Mouse (Mus musculus) cerebellum, postnatal 36 days (tissue): Measurements from ENCODE around the gene Adgrf4.
A peak's percentile ranks its signal among the peaks of the same experiment; 100 is the strongest.

Experiments
- DNase-seq, 2 experiments: peaks; one replicate each; pipeline ENCODE4 v3.0.0; 2021 to 2022; ENCODE audit warnings: mixed read lengths in 2 of 2

The Adgrf4 gene

GRCm38 (mm10) chr17:42692136-42692535, at the start of gene Adgrf4:
TSS of gene Adgrf4 (minus strand) at chr17:42692284.
- DNase-seq = no peak

DNA sequence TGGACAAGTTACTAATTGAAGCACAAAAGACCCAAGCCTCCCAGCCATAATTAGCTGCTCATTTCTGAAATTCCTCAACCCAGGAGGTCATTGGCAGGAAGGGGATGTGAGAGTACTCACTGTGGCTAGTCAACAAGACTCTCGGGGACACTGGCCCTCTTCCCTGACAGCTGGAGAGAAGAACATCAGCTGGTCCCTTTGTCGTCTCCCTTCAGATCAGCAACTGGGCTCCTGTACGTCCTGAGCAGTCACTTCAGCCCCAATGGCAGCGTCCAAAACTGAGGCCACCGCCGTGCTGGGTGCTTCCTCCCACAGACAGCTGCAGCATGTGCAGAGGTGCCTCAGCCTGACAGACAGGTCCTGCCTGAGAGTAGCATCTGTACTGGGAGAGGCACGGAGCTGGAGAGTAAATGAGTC, 49.7 kb upstream of the Adgrf4 start, which contains the start of gene Adgrf2:
TSS of gene Adgrf2 (minus strand) at position 379 of the 417 bp plus-strand sequence.
- DNase-seq = no peak

- DNase-seq = no peak
Measured at GRCm38 (mm10) chr17:42738794-42739193, 46.7 kb upstream of the Adgrf4 start.

DNA sequence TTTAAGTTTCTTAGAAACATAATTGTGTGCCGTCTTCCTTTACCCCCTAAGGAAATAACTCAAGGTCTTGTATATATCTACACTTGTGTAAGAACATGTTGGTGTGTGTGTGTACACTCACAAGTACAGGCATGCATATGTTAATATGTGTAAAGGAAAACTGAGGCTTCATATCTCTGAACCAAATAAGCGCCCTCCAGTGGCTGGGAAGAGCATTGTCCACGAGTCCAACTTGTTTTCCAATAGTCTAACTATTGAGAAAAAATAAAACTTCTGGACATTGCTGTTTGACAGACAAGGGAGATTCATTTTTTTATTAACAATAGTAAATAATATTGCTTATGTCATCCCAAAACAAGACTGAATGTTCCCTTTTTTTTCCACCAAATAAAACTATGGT, 25.1 kb upstream of the Adgrf4 start:
- no peak for DNase-seq

DNA sequence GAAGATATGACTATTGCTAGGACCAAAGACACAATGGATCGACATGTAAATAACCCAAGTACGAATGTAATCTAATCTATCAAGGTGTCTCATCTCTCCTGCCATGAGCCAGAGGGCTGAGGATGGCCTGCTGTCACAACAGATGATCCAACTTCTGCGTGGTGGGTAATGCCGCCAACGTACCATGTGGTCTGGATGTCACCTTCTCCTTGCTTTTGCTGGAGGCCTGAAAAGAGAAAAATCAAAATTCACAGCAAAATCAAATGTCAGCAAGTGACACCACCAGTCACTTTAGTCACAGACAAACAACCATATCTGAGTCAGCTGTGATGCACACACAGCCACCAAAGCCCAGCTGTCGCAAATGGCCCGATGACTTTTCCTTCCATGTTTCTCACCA, 22.9 kb upstream of the Adgrf4 start:
- no peak for DNase-seq

DNA sequence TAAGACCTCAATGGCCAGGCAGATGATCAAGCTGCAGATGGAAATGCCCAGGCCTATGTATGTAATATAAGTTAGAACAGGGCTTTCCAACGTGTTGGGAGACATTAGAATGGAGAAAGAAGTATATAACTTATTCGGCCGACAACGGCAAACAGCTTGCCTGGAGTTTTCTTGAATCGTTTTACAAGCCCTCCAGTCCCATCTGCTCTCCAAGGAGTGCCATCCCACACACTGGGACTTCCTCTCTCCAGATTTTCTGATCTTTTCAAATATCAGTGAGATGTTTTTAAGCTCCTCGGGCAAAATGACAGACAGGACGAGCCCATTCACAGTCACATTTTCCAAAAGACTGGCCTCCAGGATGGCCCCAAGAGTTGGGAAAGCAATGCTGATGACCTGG, 18.6 kb upstream of the Adgrf4 start:
- DNase-seq = no peak

DNA sequence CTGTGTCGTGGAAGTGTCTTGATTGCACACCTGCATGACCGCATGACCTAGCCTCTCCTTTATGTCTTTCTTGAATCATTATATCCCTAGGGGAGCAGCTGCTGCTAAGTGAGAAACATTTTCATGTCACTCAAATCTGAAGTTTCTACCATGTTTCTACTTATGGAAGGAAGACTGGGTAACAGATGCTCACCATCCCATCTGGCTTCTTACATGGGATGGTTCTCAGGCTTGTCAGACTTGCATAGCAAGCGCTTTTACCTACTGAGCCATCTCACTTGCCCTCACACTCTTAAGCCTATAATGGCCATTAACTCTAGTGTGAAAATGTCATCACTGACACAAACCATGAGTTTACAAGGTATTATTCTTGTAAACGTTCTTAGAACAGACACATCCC, 13.5 kb upstream of the Adgrf4 start:
- DNase-seq = no peak

DNA sequence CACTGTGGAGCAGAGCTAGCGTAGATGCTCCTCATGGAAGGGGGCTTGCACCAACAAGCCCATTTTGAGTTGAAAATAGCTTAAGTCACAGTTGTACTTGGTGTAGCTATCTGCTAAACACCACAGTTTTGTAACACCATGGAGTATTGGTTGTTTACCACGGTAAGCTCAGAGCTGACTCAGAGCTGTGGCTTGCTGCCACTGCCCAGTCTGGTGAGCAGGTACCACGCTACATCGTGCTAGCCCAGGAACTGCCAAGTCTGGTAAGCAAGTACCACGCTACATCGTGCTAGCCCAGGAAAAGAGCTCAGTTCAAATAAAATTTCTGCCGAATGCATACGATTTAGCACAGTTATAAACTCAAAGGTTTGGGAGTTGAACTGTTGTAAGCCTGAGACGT, 10.1 kb upstream of the Adgrf4 start:
- DNase-seq = no peak

DNA sequence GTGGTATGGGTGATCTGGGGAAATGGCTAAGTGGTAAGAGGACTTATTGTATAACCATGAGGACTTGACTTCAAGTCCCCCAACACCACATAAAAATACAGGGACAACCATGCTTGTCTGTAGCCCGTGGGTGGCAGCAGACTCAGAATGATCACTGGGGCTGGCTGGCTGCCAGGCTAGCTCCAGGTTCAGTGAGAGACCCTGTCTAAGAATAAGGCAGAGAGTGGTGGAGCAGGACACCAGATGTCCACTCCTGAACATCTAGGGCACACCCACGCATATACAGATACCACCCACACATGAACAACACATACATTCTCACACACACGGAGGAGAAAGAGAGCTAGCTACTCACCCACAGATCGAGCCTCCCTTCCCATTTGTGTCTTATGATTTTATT, 2.6 kb upstream of the Adgrf4 start:
- no peak for DNase-seq

DNA sequence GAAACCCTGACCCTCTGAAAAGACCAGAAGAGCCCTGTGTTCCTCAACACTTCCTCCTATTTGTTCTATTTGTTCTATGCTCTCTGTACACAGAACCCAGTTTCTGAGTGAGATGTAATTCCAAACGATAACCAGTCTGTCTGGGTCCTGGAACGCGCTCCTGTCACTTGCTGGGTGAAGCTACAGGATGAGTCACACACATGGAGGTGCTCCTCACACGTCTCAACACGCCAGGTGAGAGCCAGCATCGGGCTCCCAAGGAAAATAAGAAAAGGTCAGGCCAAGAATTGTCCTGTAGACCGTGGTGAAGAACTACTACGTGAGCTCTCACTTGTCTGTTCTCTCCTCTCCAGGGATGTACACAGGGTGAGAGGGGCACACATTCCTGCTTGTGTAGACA, 1.6 kb downstream of the Adgrf4 start:
- no peak for DNase-seq

- DNase-seq = peak in 1 of 2 experiments; percentile 11
Measured at GRCm38 (mm10) chr17:42658634-42659422, 33.3 kb downstream of the Adgrf4 start.

DNA sequence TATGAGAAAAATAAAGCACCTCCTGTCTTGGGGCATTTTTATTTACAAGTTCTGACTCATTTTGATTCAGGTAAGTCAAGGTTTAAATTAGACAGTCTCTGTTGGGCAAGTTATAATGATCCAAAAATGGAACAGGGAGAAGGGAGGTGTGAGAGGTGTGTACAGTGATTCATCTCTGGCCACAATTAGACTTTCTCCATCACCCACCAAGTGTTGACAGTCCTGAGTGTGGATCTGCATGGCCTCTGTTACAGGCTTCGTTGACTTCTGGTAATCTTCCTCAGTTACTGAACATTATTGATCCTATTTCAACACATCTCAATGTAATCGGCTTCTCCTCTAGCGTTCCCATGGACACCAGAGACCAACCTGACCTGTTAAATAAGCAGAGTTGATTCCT, 48.7 kb downstream of the Adgrf4 start:
- no peak for DNase-seq

- no peak for DNase-seq
Measured at GRCm38 (mm10) chr17:42630206-42630605, 61.9 kb downstream of the Adgrf4 start.

- peak in 1 of 2 experiments; percentile 44 for DNase-seq
Measured at GRCm38 (mm10) chr17:42613043-42613737, 78.9 kb downstream of the Adgrf4 start.

GRCm38 (mm10) chr17:42611295-42611694, 80.8 kb downstream of the Adgrf4 start, which contains the start of gene Opn5:
TSS of gene Opn5 (minus strand) at chr17:42611395.
- no peak for DNase-seq

DNA sequence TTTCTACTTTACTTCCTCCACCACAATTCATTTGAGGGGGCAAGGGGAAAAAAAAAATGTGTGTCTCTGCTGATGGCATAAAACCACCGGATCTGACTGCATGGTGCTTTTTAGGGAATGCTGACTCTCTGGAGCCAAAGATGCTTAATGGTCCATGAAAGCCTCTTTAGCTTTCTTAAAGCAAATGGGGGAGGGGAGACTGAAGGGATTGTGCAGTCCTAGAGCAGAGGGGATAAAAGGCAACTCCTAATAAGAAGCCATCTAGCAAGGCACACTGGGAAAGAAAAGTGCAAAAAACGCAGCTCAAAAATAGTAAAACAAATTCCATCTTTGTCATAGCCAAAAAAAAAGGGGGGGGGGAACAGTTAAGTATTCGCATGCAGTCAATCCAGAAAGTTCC, 83.8 kb downstream of the Adgrf4 start:
- no peak for DNase-seq
